30 mouse cellular contexts compared by ENCODE assay signal in genomic region chr17:55903087-55903486, GRCm38 (mm10). TPM values are rescaled to one million over a fixed set of nuclear protein-coding genes. Genes with fewer than 3 reads are reported as not detected.
A peak's percentile ranks its signal among the peaks of the same experiment; 100 is the strongest.
DNase-seq lines count a peak whose midpoint lies in the region; ATAC-seq and TF ChIP-seq lines count a peak whose summit lies in the region.
"Had no signal": no experiment of that assay in that cellular context is flagged by ENCODE, and none has a peak within 500 bp of the region (broad histone marks: within the 10 kb centered on the region; RNA-seq: fewer than 3 reads in every experiment).

No protein-coding gene starts in this region.

- no peaks in the 10 kb centered on the region for H3K79me2 ChIP-seq in MEL (ENCODE audit: control insufficient read depth, insufficient read depth, low read length, poor library complexity)

- no peak overlapping the region for H3K9ac ChIP-seq in kidney, embryonic 14.5 days (ENCODE audit: low read depth, low read length)
- H3K9ac ChIP-seq in kidney, postnatal 0 days (ENCODE audit: low read depth, low read length): no peak overlapping the region
- no peak overlapping the region for H3K9ac ChIP-seq in MEL (ENCODE audit: control insufficient read depth, low read depth, low read length, poor library complexity, severe bottlenecking)
- H3K9ac ChIP-seq: forebrain, embryonic 13.5 days; forebrain, postnatal 0 days; heart, embryonic 12.5 days; heart, embryonic 15.5 days; hindbrain, embryonic 13.5 days had no signal

- TF ChIP-seq EP300 in MEL (IDR thresholded peaks at IDR 0.05; ENCODE audit: low read depth in 1 of 2, low read length in 2 of 2): no peak

- no peak for TF ChIP-seq RAD21 in MEL (IDR thresholded peaks at IDR 0.05; ENCODE audit: low read depth, low read length)

- H3K4me1 ChIP-seq in kidney, embryonic 14.5 days (ENCODE audit: control insufficient read depth, insufficient read depth, low read length): no peaks in the 10 kb centered on the region
- no peaks in the 10 kb centered on the region for H3K4me1 ChIP-seq in kidney, postnatal 0 days (replicated peaks; ENCODE audit: insufficient read depth, low read length)
- no peaks in the 10 kb centered on the region; a peak in 1 of 4 replicates for H3K4me1 ChIP-seq in MEL (ENCODE audit: control insufficient read depth in 1 of 2, insufficient read depth in 2 of 2, low read length in 2 of 2)
- H3K4me1 ChIP-seq: forebrain, embryonic 10.5 days; forebrain, embryonic 13.5 days; heart, embryonic 12.5 days; heart, embryonic 15.5 days; hindbrain, embryonic 10.5 days; hindbrain, embryonic 13.5 days had no signal

- no peak for TF ChIP-seq CTCF in kidney, postnatal 0 days (IDR thresholded peaks at IDR 0.05; ENCODE audit: low read depth)
- no peak for TF ChIP-seq CTCF in MEL (IDR thresholded peaks at IDR 0.05 in 2 of 3, conservative IDR thresholded peaks at IDR 0.05 in 1 of 3; ENCODE audit: control insufficient read depth in 1 of 3, insufficient read depth in 1 of 3, low read depth in 2 of 3, low read length in 3 of 3, poor library complexity in 1 of 3, severe bottlenecking in 1 of 3)

- no peak for DNase-seq in kidney, adult 11 months
- no peak for DNase-seq in kidney, postnatal 0 days (ENCODE audit: low spot score)
- DNase-seq in kidney, postnatal 25 days: no peak
- DNase-seq in MEL (ENCODE audit: low read depth, low spot score): peak; percentile 14
- DNase-seq in retina, postnatal 1 day: peak; percentile 52
- no peak for DNase-seq in cerebellum, postnatal 36 days
- DNase-seq in Muller cell, postnatal 12 days (ENCODE audit: inconsistent ontology term): no peak
- DNase-seq: adrenal gland, adult 8-10 months; adrenal gland, postnatal 25 days; B cell, adult 2 months; cerebellum, adult 11-12 months; cerebellum, adult 8-10 months; cerebellum, postnatal 10 days; forebrain, postnatal 0 days; gastrocnemius, postnatal 25 days; heart, adult 18-20 months; heart, postnatal 10 days; heart, postnatal 36 days had no signal

- ATAC-seq in kidney, embryonic 14.5 days (ENCODE audit: low FRiP score, low TSS enrichment): peak; percentile 57; the same call in 1 of the 2 replicates
- no peak for ATAC-seq in kidney, postnatal 0 days (replicated peaks; ENCODE audit: low FRiP score, low read depth)
- ATAC-seq: activated CD4-positive, CD25-positive, alpha-beta regulatory T cell, adult 4 months; forebrain, embryonic 13.5 days; forebrain, postnatal 0 days; hindbrain, embryonic 16.5 days had no signal

- no peak overlapping the region for H3K27ac ChIP-seq in kidney, embryonic 14.5 days (ENCODE audit: low read depth, low read length)
- H3K27ac ChIP-seq in kidney, postnatal 0 days: peak overlapping the region; percentile 50
- no peak overlapping the region for H3K27ac ChIP-seq in MEL (ENCODE audit: control insufficient read depth, low read depth, low read length)
- H3K27ac ChIP-seq: forebrain, embryonic 10.5 days; forebrain, embryonic 13.5 days; heart, embryonic 15.5 days; hindbrain, embryonic 10.5 days; hindbrain, embryonic 13.5 days had no signal

- WGBS in kidney, embryonic 14.5 days: 63% methylated on average over 2 of the region's 2 CpGs
- 49% methylated on average over 2 of the region's 2 CpGs for WGBS in kidney, postnatal 0 days

- peaks cover 1% of the 10 kb centered on the region for H3K36me3 ChIP-seq in kidney, embryonic 14.5 days (ENCODE audit: control insufficient read depth, insufficient read depth, low read length)
- H3K36me3 ChIP-seq in kidney, postnatal 0 days (ENCODE audit: insufficient read depth, low read length): 0 out of 2 replicates have a peak, but pooled peaks cover 3% of the 10 kb centered on the region
- H3K36me3 ChIP-seq in MEL (ENCODE audit: control insufficient read depth in 1 of 2, insufficient read depth in 2 of 2, low read length in 2 of 2): no peaks in the 10 kb centered on the region
- H3K36me3 ChIP-seq: G1E had no signal

- H3K9me3 ChIP-seq in kidney, embryonic 14.5 days (ENCODE audit: control insufficient read depth, low read length): peaks cover 6% of the 10 kb centered on the region; the same call in 1 of the 2 replicates
- 0 out of 2 replicates have a peak, but pooled peaks cover 3% of the 10 kb centered on the region for H3K9me3 ChIP-seq in kidney, postnatal 0 days (replicated peaks; ENCODE audit: low read length)
- H3K9me3 ChIP-seq in MEL (replicated peaks; ENCODE audit: insufficient read depth, low read length): no peaks in the 10 kb centered on the region

- no peaks in the 10 kb centered on the region for H3K27me3 ChIP-seq in kidney, embryonic 14.5 days (ENCODE audit: control insufficient read depth, insufficient read depth, low read length)
- no peaks in the 10 kb centered on the region for H3K27me3 ChIP-seq in kidney, postnatal 0 days (ENCODE audit: insufficient read depth, low read length)
- no peaks in the 10 kb centered on the region; a peak in 1 of 4 replicates for H3K27me3 ChIP-seq in MEL (ENCODE audit: control insufficient read depth in 1 of 2, insufficient read depth in 2 of 2, low read length in 2 of 2)
- H3K27me3 ChIP-seq: CH12.LX; forebrain, embryonic 13.5 days; heart, embryonic 12.5 days; heart, embryonic 15.5 days; hindbrain, embryonic 13.5 days had no signal

- no peak for TF ChIP-seq POLR2A in MEL (IDR thresholded peaks at IDR 0.05; ENCODE audit: control insufficient read depth in 1 of 2, insufficient read depth in 1 of 2, low read depth in 1 of 2, low read length in 2 of 2, poor library complexity in 1 of 2)

- no peak overlapping the region for H3K4me2 ChIP-seq in kidney, embryonic 14.5 days (replicated peaks; ENCODE audit: low read depth, low read length)
- no peak overlapping the region for H3K4me2 ChIP-seq in kidney, postnatal 0 days (ENCODE audit: low read length)
- H3K4me2 ChIP-seq: forebrain, embryonic 13.5 days; heart, embryonic 12.5 days; heart, embryonic 15.5 days; hindbrain, embryonic 13.5 days had no signal

- no peak overlapping the region for H3K4me3 ChIP-seq in kidney, embryonic 14.5 days (ENCODE audit: low read length)
- H3K4me3 ChIP-seq in kidney, postnatal 0 days (replicated peaks; ENCODE audit: low read depth, low read length): no peak overlapping the region
- no peak overlapping the region for H3K4me3 ChIP-seq in MEL (ENCODE audit: control insufficient read depth in 1 of 2, insufficient read depth in 1 of 2, low read depth in 2 of 2, low read length in 2 of 2)
- H3K4me3 ChIP-seq: forebrain, embryonic 10.5 days; forebrain, embryonic 13.5 days; heart, embryonic 12.5 days; heart, embryonic 15.5 days; hindbrain, embryonic 10.5 days; hindbrain, embryonic 13.5 days had no signal

TF ChIP-seq in MEL, 35 proteins besides CTCF, POLR2A, EP300 and RAD21:
- TF ChIP-seq USF1 (IDR thresholded peaks at IDR 0.05; ENCODE audit: low read depth, low read length): no peak
- TF ChIP-seq ELF1 (IDR thresholded peaks at IDR 0.05; ENCODE audit: low read depth, low read length): no peak
- no peak for TF ChIP-seq NELFE (IDR thresholded peaks at IDR 0.05; ENCODE audit: low read depth, low read length)
- no peak for TF ChIP-seq MYB (IDR thresholded peaks at IDR 0.05; ENCODE audit: low read depth, low read length)
- no peak for TF ChIP-seq HCFC1 (IDR thresholded peaks at IDR 0.05; ENCODE audit: low read depth, low read length)
- no peak for TF ChIP-seq TCF12 (IDR thresholded peaks at IDR 0.05; ENCODE audit: low read depth, low read length)
- no peak for TF ChIP-seq SMC3 (IDR thresholded peaks at IDR 0.05; ENCODE audit: low read depth, low read length)
- no peak for TF ChIP-seq SIN3A (IDR thresholded peaks at IDR 0.05; ENCODE audit: low read length)
TF ChIP-seq in MEL: peak in this region for 0.

RNA-seq across cellular contexts. Expression of gene Zfp959, which starts 11.2 kb away (rescaled TPM):
- 17.9 and 19.4 TPM in 2 replicates for polyA plus RNA-seq in kidney, embryonic 14.5 days (2014; fragmentation: Nextera tagmentation; extraction: Ambion mirVana)
- polyA plus RNA-seq in kidney, postnatal 0 days (2015; fragmentation: Nextera tagmentation; extraction: Ambion mirVana): 10.8 and 13.0 TPM in 2 replicates
- 6.0 and 7.4 TPM in 2 replicates for total RNA-seq in MEL (2012; rRNA removed)
- 1 to 10 TPM in 1 of 2 experiments, not detected in 1; 4.2 TPM for polyA plus RNA-seq in MEL (2012; ENCODE audit: insufficient read depth in 1 of 2, insufficient read length in 2 of 2, low read depth in 1 of 2, low replicate concordance in 2 of 2, missing spikeins in 1 of 2)

RNA-seq across cellular contexts. Expression of gene Zfp119a, which starts 24.4 kb away (rescaled TPM):
- 8.6 and 11.9 TPM in 2 replicates for polyA plus RNA-seq in kidney, embryonic 14.5 days (2014; fragmentation: Nextera tagmentation; extraction: Ambion mirVana)
- polyA plus RNA-seq in kidney, postnatal 0 days (2015; fragmentation: Nextera tagmentation; extraction: Ambion mirVana): 10.8 and 12.0 TPM in 2 replicates
- 1.7 TPM in 2 replicates for total RNA-seq in MEL (2012; rRNA removed)
- under 1 TPM in 1 of 2 experiments, not detected in 1; 0.71 TPM for polyA plus RNA-seq in MEL (2012; ENCODE audit: insufficient read depth in 1 of 2, insufficient read length in 2 of 2, low read depth in 1 of 2, low replicate concordance in 2 of 2, missing spikeins in 1 of 2)

RNA-seq across cellular contexts. Expression of gene Zfp119b, which starts 46.2 kb away (rescaled TPM):
- 6.8 and 6.9 TPM in 2 replicates for polyA plus RNA-seq in kidney, embryonic 14.5 days (2014; fragmentation: Nextera tagmentation; extraction: Ambion mirVana)
- 8.1 and 10.6 TPM in 2 replicates for polyA plus RNA-seq in kidney, postnatal 0 days (2015; fragmentation: Nextera tagmentation; extraction: Ambion mirVana)
- 1.6 and 2.0 TPM in 2 replicates for total RNA-seq in MEL (2012; rRNA removed)
- polyA plus RNA-seq in MEL (2012; ENCODE audit: insufficient read depth in 1 of 2, insufficient read length in 2 of 2, low read depth in 1 of 2, low replicate concordance in 2 of 2, missing spikeins in 1 of 2): 1 to 10 TPM in 1 of 2 experiments, not detected in 1; 1.1 TPM

RNA-seq across cellular contexts. Expression of gene Ebi3, which starts 49.4 kb away (rescaled TPM):
- 2.0 and 2.2 TPM in 2 replicates for polyA plus RNA-seq in kidney, embryonic 14.5 days (2014; fragmentation: Nextera tagmentation; extraction: Ambion mirVana)
- 1.6 and 1.8 TPM in 2 replicates for polyA plus RNA-seq in kidney, postnatal 0 days (2015; fragmentation: Nextera tagmentation; extraction: Ambion mirVana)
- 0.15 TPM in 1 of 2 replicates, not detected in the other for total RNA-seq in MEL (2012; rRNA removed)
- under 1 TPM in 1 of 2 experiments, not detected in 1; 0.86 TPM for polyA plus RNA-seq in MEL (2012; ENCODE audit: insufficient read depth in 1 of 2, insufficient read length in 2 of 2, low read depth in 1 of 2, low replicate concordance in 2 of 2, missing spikeins in 1 of 2)
- total RNA-seq: gastrocnemius, adult 8-10 months had no signal
- polyA plus RNA-seq: heart, embryonic 12.5 days had no signal

RNA-seq across cellular contexts. Expression of gene Yju2, which starts 55.8 kb away (rescaled TPM):
- polyA plus RNA-seq in kidney, embryonic 14.5 days (2014; fragmentation: Nextera tagmentation; extraction: Ambion mirVana): 24.3 and 27.9 TPM in 2 replicates
- polyA plus RNA-seq in kidney, postnatal 0 days (2015; fragmentation: Nextera tagmentation; extraction: Ambion mirVana): 21.1 and 22.4 TPM in 2 replicates
- 17.6 and 18.6 TPM in 2 replicates for total RNA-seq in MEL (2012; rRNA removed)
- 10 to 100 TPM; 25.2 to 91.8 TPM for polyA plus RNA-seq in MEL (2012; ENCODE audit: insufficient read depth in 1 of 2, insufficient read length in 2 of 2, low read depth in 1 of 2, low replicate concordance in 2 of 2, missing spikeins in 1 of 2)

Comparison
In these comparisons a context has a peak if more than half of its experiments do, and no peak if none do; other contexts are left out.
1. DNase-seq: peak in MEL (single experiment) and retina, postnatal 1 day (single experiment); none in kidney, adult 11 months (single experiment), kidney, postnatal 0 days (single experiment), kidney, postnatal 25 days (0 of 2), cerebellum, postnatal 36 days (0 of 2) and Muller cell, postnatal 12 days (single experiment).